Mouse (Mus musculus) ES-CJ7 (cell line): ENCODE measurements around the gene Nlk.
"Not testable (repeated sequence)": the region's sequence is repeated elsewhere in the genome, so short reads cannot be mapped to it uniquely, and the experiment has no call there.

ENCODE experiments used
- DNase-seq: peaks from one replicate; pipeline ENCODE4 v3.0.0; 2011; ENCODE audit warnings: low read depth, low spot score

Nlk gene

GRCm38 (mm10) chr11:78681058-78681457, 16.1 kb downstream of the Nlk start:
- no peak for DNase-seq

DNA sequence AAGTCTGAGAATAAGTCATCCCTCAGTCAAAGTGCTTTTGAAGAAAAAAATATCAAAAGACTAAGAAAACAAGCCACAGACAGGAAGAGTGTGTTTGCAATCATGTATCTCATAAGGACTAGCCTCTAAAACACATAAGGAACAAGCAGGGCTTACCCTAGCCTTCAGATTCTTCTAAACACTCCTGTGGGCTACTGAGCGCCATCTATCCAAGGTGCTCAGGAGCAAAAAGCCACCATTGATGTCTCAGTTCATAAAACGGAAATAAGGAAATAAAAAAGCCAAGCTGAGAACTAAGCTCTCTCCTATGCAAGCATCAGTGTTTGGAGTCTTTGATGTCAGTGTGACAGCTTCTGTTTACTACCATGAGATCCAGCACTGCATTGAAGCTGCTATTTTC, 18.4 kb downstream of the Nlk start:
- no peak for DNase-seq

- peak; percentile 97 for DNase-seq
Measured at GRCm38 (mm10) chr11:78668647-78669046, 28.5 kb downstream of the Nlk start.

DNA sequence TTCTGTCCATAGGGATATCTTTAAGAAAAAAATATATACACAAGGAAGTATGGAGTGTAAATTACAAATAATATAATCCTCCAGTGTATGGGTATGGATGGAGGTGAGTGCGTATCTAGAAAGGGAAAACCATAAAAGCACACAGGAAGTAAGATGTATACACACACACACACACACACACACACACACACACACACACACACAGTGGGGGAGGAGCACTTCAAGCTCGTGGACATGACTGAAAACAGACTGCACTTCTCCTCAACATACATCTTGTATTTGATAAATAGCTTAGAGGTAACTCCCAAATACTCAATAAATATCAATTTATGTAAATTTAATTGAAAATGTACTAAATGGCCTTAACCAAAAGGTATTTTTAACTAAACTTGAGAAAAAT, 32.3 kb downstream of the Nlk start:
- DNase-seq, result no peak

GRCm38 (mm10) chr11:78663916-78664315, 33.3 kb downstream of the Nlk start:
- DNase-seq, result peak; percentile 67

- no peak for DNase-seq
Measured at GRCm38 (mm10) chr11:78649143-78649542, 48.0 kb downstream of the Nlk start.

DNA sequence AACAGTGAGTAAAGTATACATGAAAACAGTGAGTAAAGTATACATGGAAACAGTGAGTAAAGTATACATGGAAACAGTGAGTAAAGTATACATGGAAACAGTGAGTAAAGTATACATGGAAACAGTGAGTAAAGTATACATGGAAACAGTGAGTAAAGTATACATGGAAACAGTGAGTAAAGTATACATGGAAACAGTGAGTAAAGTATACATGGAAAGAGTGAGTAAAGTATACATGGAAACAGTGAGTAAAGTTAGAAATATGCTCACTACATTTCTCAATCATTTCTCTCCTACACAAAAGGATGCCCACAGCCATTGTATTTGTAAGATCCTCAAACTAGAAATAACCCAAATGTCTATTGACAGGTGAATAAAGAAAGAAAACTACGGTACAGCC, 48.8 kb downstream of the Nlk start:
- DNase-seq, result not testable (repeated sequence)

GRCm38 (mm10) chr11:78643746-78644145, 53.4 kb downstream of the Nlk start:
- DNase-seq, result no peak

DNA sequence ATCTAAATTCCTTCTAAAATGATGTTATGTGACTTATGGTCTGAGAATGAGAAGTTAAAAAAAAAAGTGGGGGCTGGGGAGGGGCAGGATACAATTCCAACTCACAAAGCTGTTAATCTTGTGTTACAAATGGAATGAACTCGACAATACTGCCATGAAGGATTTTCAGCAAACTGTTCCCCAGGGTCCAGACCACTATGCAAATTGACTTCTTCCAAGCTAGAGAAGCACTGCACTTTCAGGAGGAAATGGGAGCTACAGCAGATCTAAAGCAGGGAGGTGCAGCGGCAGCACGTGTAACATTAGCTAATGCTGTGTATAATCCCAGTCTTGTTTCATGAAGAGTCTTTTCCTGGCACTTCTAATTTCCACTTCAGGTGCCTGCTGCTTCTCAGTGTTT, 55.0 kb downstream of the Nlk start:
- no peak for DNase-seq

- DNase-seq, result no peak
Measured at GRCm38 (mm10) chr11:78641088-78641487, 56.1 kb downstream of the Nlk start.

DNA sequence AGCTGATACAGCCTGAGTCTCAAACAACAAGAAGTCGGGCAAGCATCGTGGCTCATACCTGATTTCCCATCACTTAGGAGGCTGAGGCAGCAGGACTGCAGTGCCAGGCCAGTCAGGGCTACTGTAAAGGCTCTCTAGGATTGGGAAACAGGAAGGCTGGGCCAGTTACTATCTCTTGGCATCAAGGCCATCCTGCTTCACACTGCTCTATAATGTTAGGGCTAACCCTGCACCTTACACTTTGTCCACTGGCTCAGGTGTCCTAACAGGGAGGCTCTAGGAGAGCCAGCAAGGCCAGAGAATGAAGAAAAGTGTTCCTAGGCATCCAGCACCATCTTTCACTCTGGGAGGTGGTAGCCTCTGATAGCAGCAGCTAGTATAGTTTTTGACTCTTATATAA, 64.4 kb downstream of the Nlk start:
- DNase-seq, result no peak

DNA sequence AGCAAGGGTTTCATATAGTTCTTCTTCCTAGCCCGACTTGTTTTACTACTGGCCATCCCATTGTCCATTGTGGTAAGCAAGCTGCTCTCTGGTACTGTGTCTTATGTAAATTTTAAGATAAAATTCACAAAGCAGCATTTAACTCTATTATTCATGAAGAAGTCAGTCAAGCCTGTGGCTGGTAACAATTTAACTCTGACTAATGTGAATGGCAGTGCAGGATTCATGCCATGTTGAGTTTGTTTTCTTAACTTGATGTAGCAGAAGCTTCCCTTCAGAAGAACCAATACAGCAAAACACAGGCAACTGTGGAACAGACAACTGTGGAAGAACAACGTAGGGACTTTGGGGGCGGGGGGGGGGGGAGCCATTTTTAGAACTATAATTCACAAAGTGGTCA, 68.3 kb downstream of the Nlk start:
- DNase-seq, result no peak

- no peak for DNase-seq
Measured at GRCm38 (mm10) chr11:78624377-78624776, 72.8 kb downstream of the Nlk start.

DNA sequence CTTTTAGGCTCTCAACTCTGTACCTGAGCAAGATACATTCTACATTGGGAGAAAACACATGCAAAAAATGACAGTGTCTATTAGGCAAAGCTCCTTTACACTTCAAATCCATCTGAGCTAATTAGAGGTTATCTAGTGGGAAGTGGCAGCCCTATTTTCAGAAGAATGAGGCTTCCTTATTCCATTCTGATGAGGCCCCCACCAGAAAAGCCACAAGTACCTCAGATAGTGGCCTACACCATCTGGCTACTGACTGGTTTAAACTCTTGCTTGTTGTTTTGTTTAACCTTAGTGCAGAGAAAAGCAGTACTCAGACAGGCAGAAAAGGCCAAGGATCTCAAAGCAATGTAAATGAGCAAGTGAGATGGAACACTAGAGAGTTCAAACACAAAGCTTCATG, 75.2 kb downstream of the Nlk start:
- no peak for DNase-seq

DNA sequence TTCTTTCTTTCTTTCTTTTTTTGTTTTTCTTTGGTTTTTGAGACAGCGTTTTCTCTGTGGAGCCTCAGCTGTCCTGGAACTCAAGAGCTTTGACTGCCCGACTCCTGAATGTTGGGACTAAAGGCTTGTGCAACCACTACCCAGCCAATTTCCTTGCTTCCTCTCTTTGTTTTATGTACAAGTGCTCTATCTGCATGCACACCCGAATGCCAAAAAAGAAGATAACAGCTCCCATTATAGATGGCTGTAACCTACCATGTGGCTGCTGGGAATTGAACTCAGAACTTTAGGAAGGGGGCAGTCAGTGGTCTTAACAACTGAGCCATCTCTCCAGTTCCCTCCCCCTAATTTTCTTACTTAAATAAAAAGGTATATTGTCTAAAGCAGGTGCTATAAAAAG, 77.0 kb downstream of the Nlk start:
- no peak for DNase-seq

DNA sequence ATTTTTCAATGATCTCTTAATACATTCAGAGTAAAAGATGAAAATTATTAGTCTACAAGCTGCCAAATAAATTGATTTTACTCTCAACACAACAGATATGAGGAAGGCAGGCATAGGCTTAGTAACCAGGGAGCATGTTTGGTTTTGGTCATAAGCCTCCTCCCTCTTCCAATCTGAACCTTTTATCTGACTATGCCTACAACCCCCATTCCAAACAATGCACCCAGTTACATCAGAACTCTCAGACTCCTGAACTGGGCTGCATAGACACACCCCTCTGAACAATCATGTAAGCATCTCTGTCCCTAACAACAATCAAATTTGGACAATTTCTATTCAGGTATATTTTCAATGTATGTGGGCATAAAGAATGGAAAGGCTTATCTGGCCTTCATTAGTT, 85.9 kb downstream of the Nlk start:
- DNase-seq, result no peak

DNA sequence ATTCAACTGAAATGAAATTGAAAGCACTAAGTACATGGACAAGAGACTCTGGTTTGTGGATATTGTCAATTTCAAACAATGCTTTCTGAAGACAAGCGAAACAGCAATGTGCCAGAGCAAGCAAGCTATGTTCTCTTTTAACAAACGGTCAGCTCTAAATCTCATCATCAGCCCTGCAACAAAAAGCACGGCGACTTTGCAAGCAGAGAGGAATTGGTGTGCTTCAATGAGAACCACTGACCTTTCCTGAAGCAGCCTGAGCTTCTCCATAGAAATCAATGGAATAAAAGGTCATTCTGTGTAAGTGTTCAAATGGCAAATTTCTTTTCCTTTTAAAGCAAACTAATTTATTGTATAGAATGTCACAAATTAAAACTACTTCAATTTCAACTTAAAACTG, 87.5 kb downstream of the Nlk start:
- DNase-seq, result no peak

DNA sequence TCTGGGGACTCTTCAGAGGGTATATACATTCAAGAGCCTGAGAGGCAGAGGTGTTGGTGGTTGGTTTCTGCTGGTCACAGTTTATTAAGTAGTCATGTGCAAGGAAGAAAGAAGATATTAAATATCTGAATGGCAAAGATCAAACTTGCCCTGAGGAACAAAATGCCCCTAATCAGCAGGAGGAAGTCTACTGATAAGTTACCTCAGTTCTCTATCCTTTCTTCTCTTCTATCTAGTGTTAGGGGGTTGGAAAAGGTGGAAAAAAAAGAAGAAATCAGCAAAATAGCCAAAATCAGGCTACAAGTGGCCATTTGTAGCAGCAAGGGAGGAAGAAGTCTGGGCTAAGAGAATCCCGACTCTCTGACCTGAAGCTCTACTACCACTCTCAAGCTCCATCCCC, 92.3 kb downstream of the Nlk start:
- no peak for DNase-seq

GRCm38 (mm10) chr11:78602781-78603180, 94.4 kb downstream of the Nlk start:
- DNase-seq, result no peak

GRCm38 (mm10) chr11:78600926-78601590, 96.1 kb downstream of the Nlk start:
- no peak for DNase-seq

GRCm38 (mm10) chr11:78600496-78600895, 96.7 kb downstream of the Nlk start:
- DNase-seq, result no peak

DNA sequence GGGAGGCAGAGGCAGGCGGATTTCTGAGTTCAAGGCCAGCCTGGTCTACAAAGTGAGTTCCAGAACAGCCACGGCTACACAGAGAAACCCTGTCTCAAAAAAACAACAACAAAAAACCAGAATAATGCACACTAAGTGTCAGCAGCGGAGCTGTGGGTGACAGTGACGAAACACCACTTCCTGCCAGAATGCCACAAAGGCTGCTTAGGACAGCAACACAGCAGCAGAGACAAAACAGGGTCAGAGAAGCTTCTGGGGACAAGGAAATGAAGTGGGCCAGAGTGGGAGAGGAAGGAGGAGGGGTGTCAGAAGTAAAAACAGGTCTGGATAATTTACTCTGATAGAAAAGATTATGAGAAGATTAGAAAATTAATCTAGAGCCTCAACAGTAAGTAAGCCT, 97.1 kb downstream of the Nlk start:
- no peak for DNase-seq

- DNase-seq, result no peak
Measured at GRCm38 (mm10) chr11:78598763-78599415, 98.3 kb downstream of the Nlk start.

GRCm38 (mm10) chr11:78596750-78597149, 100.4 kb downstream of the Nlk start:
- no peak for DNase-seq
